Mouse (Mus musculus) MEL (cell line): ENCODE results near the gene Klhdc8a. TPM values are rescaled to one million over a fixed set of nuclear protein-coding genes. Genes with fewer than 3 reads are reported as not detected.

Experiments used
- DNase-seq: peaks from one replicate; pipeline ENCODE4 v3.0.0; 2011; ENCODE audit warnings: low read depth, low spot score
- H3K27ac ChIP-seq: 2 replicates; pipeline ENCODE4 v1.5.1; 2012; ENCODE audit warnings: low read depth, mild to moderate bottlenecking, control low read depth, low read length, moderate library complexity; ENCODE audit not compliant: control insufficient read depth
- H3K27me3 ChIP-seq, 2 experiments: fragments of 150-350 bp in 1 of 2; sonication (generic) in 1 of 2; 2 replicates each; pipeline ENCODE4 v1.6.1; 2012; ENCODE audit warnings: low read length in 2 of 2, mild to moderate bottlenecking in 2 of 2, improper control_type of control experiment in 1 of 2, moderate library complexity in 1 of 2; ENCODE audit not compliant: insufficient read depth in 2 of 2, control insufficient read depth in 1 of 2
- H3K36me3 ChIP-seq, 2 experiments: 2 replicates each; pipeline ENCODE4 v1.6.1; 2012 to 2014; ENCODE audit warnings: low read length in 2 of 2, improper control_type of control experiment in 1 of 2, inconsistent platforms in 1 of 2, mild to moderate bottlenecking in 1 of 2; ENCODE audit not compliant: insufficient read depth in 2 of 2, control insufficient read depth in 1 of 2
- H3K4me1 ChIP-seq, 2 experiments: fragments of 150-350 bp in 1 of 2; sonication (generic) in 1 of 2; 2 replicates each; pipeline ENCODE4 v1.6.1; 2012; ENCODE audit warnings: low read length in 2 of 2, improper control_type of control experiment in 1 of 2, mild to moderate bottlenecking in 1 of 2; ENCODE audit not compliant: insufficient read depth in 2 of 2, control insufficient read depth in 1 of 2
- H3K4me3 ChIP-seq, 2 experiments: fragments of 150-350 bp in 1 of 2; sonication (generic) in 1 of 2; 2 replicates each; pipeline ENCODE4 v1.5.1; 2012; ENCODE audit warnings: low read depth in 2 of 2, low read length in 2 of 2, mild to moderate bottlenecking in 2 of 2, moderate library complexity in 2 of 2, control low read depth in 1 of 2, improper control_type of control experiment in 1 of 2; ENCODE audit not compliant: control insufficient read depth in 1 of 2, insufficient read depth in 1 of 2
- H3K79me2 ChIP-seq: 2 replicates; pipeline ENCODE4 v1.6.1; 2012; ENCODE audit warnings: mild to moderate bottlenecking, low read length, moderate library complexity; ENCODE audit not compliant: control insufficient read depth, poor library complexity, insufficient read depth
- H3K9ac ChIP-seq: 2 replicates; pipeline ENCODE4 v1.6.1; 2012; ENCODE audit warnings: low read depth, mild to moderate bottlenecking, control low read depth, low read length, moderate library complexity; ENCODE audit not compliant: control insufficient read depth, poor library complexity, severe bottlenecking
- H3K9me3 ChIP-seq: fragments of 150-350 bp; sonication (generic); replicated peaks from 2 replicates; pipeline ENCODE4 v1.6.1; 2012; ENCODE audit warnings: mild to moderate bottlenecking, low read length, improper control_type of control experiment, moderate library complexity; ENCODE audit not compliant: insufficient read depth
- BHLHE40 ChIP-seq: IDR thresholded peaks from 2 replicates; pipeline ENCODE4 v1.6.1; 2012; ENCODE audit warnings: low read depth, mild to moderate bottlenecking, inconsistent platforms, low read length, improper control_type of control experiment, borderline replicate concordance
- CHD2 ChIP-seq: IDR thresholded peaks from 2 replicates; pipeline ENCODE4 v1.6.1; 2011; ENCODE audit warnings: low read length, improper control_type of control experiment
- E2F4 ChIP-seq: IDR thresholded peaks from 2 replicates; pipeline ENCODE4 v1.6.1; 2011; ENCODE audit warnings: low read depth, low read length, improper control_type of control experiment, borderline replicate concordance
- ETS1 ChIP-seq: IDR thresholded peaks from 2 replicates; pipeline ENCODE4 v1.6.1; 2012; ENCODE audit warnings: low read depth, mild to moderate bottlenecking, inconsistent platforms, low read length, improper control_type of control experiment, moderate library complexity
- GABPA ChIP-seq: IDR thresholded peaks from 2 replicates; pipeline ENCODE4 v1.6.1; 2012; ENCODE audit warnings: low read depth, mild to moderate bottlenecking, inconsistent platforms, low read length, improper control_type of control experiment, moderate library complexity
- HCFC1 ChIP-seq: IDR thresholded peaks from 2 replicates; pipeline ENCODE4 v1.6.1; 2012; ENCODE audit warnings: low read depth, mild to moderate bottlenecking, inconsistent platforms, low read length, improper control_type of control experiment, moderate library complexity
- KAT2A ChIP-seq: conservative IDR thresholded peaks from 2 replicates; pipeline ENCODE4 v1.6.1; 2012; ENCODE audit warnings: low read depth, low read length, improper control_type of control experiment, inconsistent platforms
- MAFK ChIP-seq: IDR thresholded peaks from 2 replicates; pipeline ENCODE4 v1.6.1; 2011; ENCODE audit warnings: low read depth, mild to moderate bottlenecking, low read length, improper control_type of control experiment, borderline replicate concordance
- MAX ChIP-seq: IDR thresholded peaks from 2 replicates; pipeline ENCODE4 v1.6.1; 2011; ENCODE audit warnings: low read length, improper control_type of control experiment
- MAZ ChIP-seq: IDR thresholded peaks from 2 replicates; pipeline ENCODE4 v1.6.1; 2012; ENCODE audit warnings: low read depth, mild to moderate bottlenecking, inconsistent platforms, low read length, improper control_type of control experiment
- MEF2A ChIP-seq: IDR thresholded peaks from 2 replicates; pipeline ENCODE4 v1.6.1; 2014; ENCODE audit warnings: low read depth, mild to moderate bottlenecking, inconsistent platforms, low read length, improper control_type of control experiment; ENCODE audit not compliant: poor library complexity, insufficient replicate concordance, severe bottlenecking; ENCODE audit errors: extremely low read depth
- MYC ChIP-seq: IDR thresholded peaks from 2 replicates; pipeline ENCODE4 v1.6.1; 2011; ENCODE audit warnings: low read depth, mild to moderate bottlenecking, low read length, improper control_type of control experiment, moderate library complexity
- NELFE ChIP-seq: IDR thresholded peaks from 2 replicates; pipeline ENCODE4 v1.6.1; 2011; ENCODE audit warnings: low read depth, low read length, improper control_type of control experiment
- POLR2AphosphoS2 ChIP-seq: IDR thresholded peaks from 2 replicates; pipeline ENCODE4 v1.6.1; 2011; ENCODE audit warnings: low read length, improper control_type of control experiment
- RAD21 ChIP-seq: IDR thresholded peaks from 2 replicates; pipeline ENCODE4 v1.6.1; 2011; ENCODE audit warnings: mild to moderate bottlenecking, low read depth, low read length, improper control_type of control experiment
- RCOR1 ChIP-seq: IDR thresholded peaks from 2 replicates; pipeline ENCODE4 v1.6.1; 2012; ENCODE audit warnings: low read depth, mild to moderate bottlenecking, inconsistent platforms, low read length, improper control_type of control experiment
- SIN3A ChIP-seq: IDR thresholded peaks from 2 replicates; pipeline ENCODE4 v1.6.1; 2012; ENCODE audit warnings: low read length, improper control_type of control experiment, inconsistent platforms
- SMC3 ChIP-seq: IDR thresholded peaks from 2 replicates; pipeline ENCODE4 v1.6.1; 2011; ENCODE audit warnings: low read depth, low read length, improper control_type of control experiment
- TAL1 ChIP-seq: IDR thresholded peaks from 2 replicates; pipeline ENCODE4 v1.6.1; 2012; ENCODE audit warnings: mild to moderate bottlenecking, inconsistent platforms, low read length, moderate library complexity, mixed read lengths
- TCF12 ChIP-seq: IDR thresholded peaks from 2 replicates; pipeline ENCODE4 v1.6.1; 2014; ENCODE audit warnings: low read depth, mild to moderate bottlenecking, inconsistent platforms, low read length, improper control_type of control experiment, moderate library complexity
- USF1 ChIP-seq: IDR thresholded peaks from 2 replicates; pipeline ENCODE4 v1.6.1; 2014; ENCODE audit warnings: low read depth, mild to moderate bottlenecking, inconsistent platforms, low read length, improper control_type of control experiment, moderate library complexity
- USF2 ChIP-seq, 2 experiments: IDR thresholded peaks; 2 replicates each; pipeline ENCODE4 v1.6.1; 2011 to 2012; ENCODE audit warnings: improper control_type of control experiment in 2 of 2, low read length in 2 of 2, borderline replicate concordance in 1 of 2, inconsistent platforms in 1 of 2, low read depth in 1 of 2, mild to moderate bottlenecking in 1 of 2; ENCODE audit not compliant: insufficient read depth in 1 of 2
- ZC3H11A ChIP-seq: IDR thresholded peaks from 2 replicates; pipeline ENCODE4 v1.6.1; 2012; ENCODE audit warnings: low read depth, mild to moderate bottlenecking, inconsistent platforms, low read length, improper control_type of control experiment
- ZNF384 ChIP-seq: IDR thresholded peaks from 2 replicates; pipeline ENCODE4 v1.6.1; 2012; ENCODE audit warnings: low read depth, mild to moderate bottlenecking, inconsistent platforms, low read length, improper control_type of control experiment
- polyA plus RNA-seq, 2 experiments: library from polyadenylated mRNA; stranded (reverse) in 1 of 2; unstranded in 1 of 2; fragments of >175 nt in 1 of 2; fragments of >200 nt in 1 of 2; gene quantifications; 2 replicates each; pipeline versions ENCODE4 v1.2.1 to v1.2.4; 2012; ENCODE audit warnings: low replicate concordance in 2 of 2, low read depth in 1 of 2; ENCODE audit not compliant: insufficient read length in 2 of 2, insufficient read depth in 1 of 2, missing spikeins in 1 of 2
- total RNA-seq: library from RNA; depleted of rRNA; stranded (reverse); fragments of 300-350 nt; gene quantifications from 2 replicates; pipeline ENCODE4 v1.2.3, GENCODE M21; 2012

Gene Klhdc8a
- total and polyA plus RNA-seq, 3 experiments: not detected

- Histone ChIP-seq H3K27ac (no peak overlapping the region), H3K4me3 (no peak overlapping the region), H3K27me3 (no peaks in the 10 kb centered on the region)
- no peak for DNase-seq
- TF ChIP-seq GABPA (no peak), SIN3A (no peak), POLR2AphosphoS2 (no peak), KAT2A (no peak), HCFC1 (no peak), ZC3H11A (no peak), MYC (no peak), ZNF384 (no peak), NELFE (no peak), SMC3 (no peak), MAZ (no peak), RCOR1 (no peak), MAFK (no peak), TCF12 (no peak), USF1 (no peak)
- TF ChIP-seq, all 39 proteins: peak for 0
- H3K9me3 ChIP-seq: no peaks in the 10 kb centered on the region
- H3K36me3 ChIP-seq: peaks cover 0 to 4% of the 10 kb centered on the region in 2 experiments; a peak in 2 of 4 replicates
- H3K4me1 ChIP-seq: peaks cover 0 to 6% of the 10 kb centered on the region in 2 experiments; a peak in 2 of 4 replicates
- no peak overlapping the region for H3K9ac ChIP-seq
- H3K79me2 ChIP-seq: no peaks in the 10 kb centered on the region
Observed at GRCm38 (mm10) chr1:132268418-132269060, 29.9 kb upstream of the Klhdc8a start.

- H3K4me3 ChIP-seq: no peak overlapping the region
- H3K9me3 ChIP-seq: no peaks in the 10 kb centered on the region
- H3K27me3 ChIP-seq: no peaks in the 10 kb centered on the region; a peak in 1 of 4 replicates
- H3K4me1 ChIP-seq: no peaks in the 10 kb centered on the region
- no peak for DNase-seq
- TF ChIP-seq SIN3A: no peak
- TF ChIP-seq MAZ: no peak
- no peak for TF ChIP-seq MAX
- TF ChIP-seq USF2 (IDR thresholded peaks at IDR 0.05; ENCODE audit: borderline replicate concordance in 1 of 2, insufficient read depth in 1 of 2, low read depth in 1 of 2, low read length in 2 of 2): no peak
- no peak for TF ChIP-seq ETS1
- TF ChIP-seq TAL1: no peak
- no peak for TF ChIP-seq POLR2AphosphoS2
- TF ChIP-seq KAT2A: no peak
- no peak for TF ChIP-seq MAFK
- no peak for TF ChIP-seq RAD21
- TF ChIP-seq E2F4: no peak
- no peak for TF ChIP-seq CHD2
- TF ChIP-seq MEF2A: no peak
- TF ChIP-seq TCF12: no peak
- no peak for TF ChIP-seq ZNF384
- TF ChIP-seq BHLHE40: no peak
- H3K36me3 ChIP-seq: no peaks in the 10 kb centered on the region
- H3K79me2 ChIP-seq: no peaks in the 10 kb centered on the region
- H3K9ac ChIP-seq: no peak overlapping the region
- H3K27ac ChIP-seq: no peak overlapping the region
Observed at GRCm38 (mm10) chr1:132271237-132271636, 27.2 kb upstream of the Klhdc8a start.
